Mouse (Mus musculus): ENCODE measurements around the gene Psma4. TPM values are rescaled to one million over a fixed set of nuclear protein-coding genes. Genes with fewer than 3 reads are reported as not detected.
"Not testable (repeated sequence)": the region's sequence is repeated elsewhere in the genome, so short reads cannot be mapped to it uniquely, and the experiment has no call there.

Psma4 gene
- polyA plus RNA-seq (2012; rRNA removed): 67.1 and 81.7 TPM in 2 replicates

GRCm38 (mm10) chr9:54950575-54951321 is at the start of gene Psma4, which contains the start of gene AY074887:
Gene Psma4 (plus strand): TSS chr9:54950790.
Gene AY074887 (minus strand): TSS chr9:54950998.
- DNase-seq (ENCODE audit: low read depth): peak; percentile 74

DNA sequence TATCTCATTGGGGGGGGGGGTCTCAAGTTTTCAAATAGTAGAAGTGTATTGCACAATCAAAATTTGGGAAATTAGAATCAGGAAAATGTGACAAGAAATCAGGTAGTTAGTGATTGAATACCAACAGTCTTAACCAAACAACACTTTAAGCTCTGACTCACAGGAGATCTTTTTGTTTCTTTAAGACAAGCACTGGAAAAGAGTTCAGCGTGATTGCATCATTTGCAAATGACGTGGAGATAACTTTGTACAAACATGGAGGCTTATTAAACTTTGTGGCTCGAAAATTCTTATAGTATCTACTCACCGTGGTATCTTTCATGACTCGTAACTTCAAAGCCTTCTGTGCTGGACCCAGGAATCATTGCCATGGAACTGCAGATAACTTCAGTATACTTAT is 41.1 kb upstream of the Psma4 start:
- DNase-seq (ENCODE audit: low read depth): no peak

DNA sequence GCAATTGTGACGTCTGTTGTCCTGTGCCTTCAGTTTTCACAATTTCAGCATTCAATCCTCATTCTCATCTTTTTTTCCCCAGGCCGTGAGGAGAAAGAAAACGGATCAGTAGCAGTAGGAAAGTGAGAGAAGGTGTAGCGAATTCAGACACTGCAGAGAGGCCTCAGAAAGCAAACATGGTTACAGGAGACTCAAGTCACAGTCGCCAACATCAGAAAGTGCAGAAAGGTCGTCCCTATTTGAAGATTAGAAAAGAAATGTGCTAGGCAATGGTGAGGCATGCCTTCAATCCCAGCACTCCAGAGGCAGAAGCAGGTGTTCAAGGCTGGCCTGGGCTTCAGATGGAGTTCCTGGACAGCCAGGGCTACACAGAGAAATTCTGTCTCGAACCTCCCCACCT is 35.0 kb upstream of the Psma4 start:
- no peak for DNase-seq (ENCODE audit: low read depth)

GRCm38 (mm10) chr9:54916401-54916800 is 34.2 kb upstream of the Psma4 start:
- DNase-seq (ENCODE audit: low read depth): no peak

DNA sequence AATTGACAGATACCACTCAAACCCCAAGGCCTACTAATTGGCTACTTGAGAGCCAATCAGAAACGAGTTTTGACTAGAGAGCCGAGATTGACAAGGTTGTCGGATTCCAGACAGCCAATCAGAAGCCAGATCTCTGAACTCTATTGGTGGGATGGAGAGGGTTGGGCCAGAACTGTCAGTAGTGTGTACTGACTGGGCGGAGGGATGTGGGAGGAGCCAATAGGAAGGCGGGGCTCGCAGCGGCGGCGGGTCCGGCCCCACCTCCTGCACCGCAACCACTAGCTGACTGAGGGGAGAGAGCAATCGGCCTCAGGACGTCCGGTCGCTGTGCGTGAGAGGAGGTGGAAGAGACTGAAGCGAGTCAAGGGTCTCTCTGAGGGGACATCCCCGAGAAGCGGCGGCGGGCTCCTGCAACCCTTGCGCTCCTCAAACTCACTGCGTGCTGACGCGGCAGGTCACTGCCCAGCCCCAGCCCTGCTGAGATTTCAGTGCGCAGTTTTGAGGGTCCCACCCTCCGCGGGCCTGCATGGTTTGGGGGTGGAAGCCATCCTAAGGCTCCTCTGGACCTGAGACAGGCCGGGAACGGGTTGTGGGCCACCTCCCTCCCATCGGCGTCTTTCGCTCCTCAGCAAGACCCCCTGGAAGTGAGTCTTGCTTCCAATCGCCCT is 33.4 kb upstream of the Psma4 start, which contains the start of gene Hykk:
Gene Hykk, plus strand, starts transcription at position 274 of the 668 bp plus-strand sequence.
- peak; percentile 71 for DNase-seq (ENCODE audit: low read depth)

GRCm38 (mm10) chr9:54918191-54918590 is 32.4 kb upstream of the Psma4 start:
- no peak for DNase-seq (ENCODE audit: low read depth)

DNA sequence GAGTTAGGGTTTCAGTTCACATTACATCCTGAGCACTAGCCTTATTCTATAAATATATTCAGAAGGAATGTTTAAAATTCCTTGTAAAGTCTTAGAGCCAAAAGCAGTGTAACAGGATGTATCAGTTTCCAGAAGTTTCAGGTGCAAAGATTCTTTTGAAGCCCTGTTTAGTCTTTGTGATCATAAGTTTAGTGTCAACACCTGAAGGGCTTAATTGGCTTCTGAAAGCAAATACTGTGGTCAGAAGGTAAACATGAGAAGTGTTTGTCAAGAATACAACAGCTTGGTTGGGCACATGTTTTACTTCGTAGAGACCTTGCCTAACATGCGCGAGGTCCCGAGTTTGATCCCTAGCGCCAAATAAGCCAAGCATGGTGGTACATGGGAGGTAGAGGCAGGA is 31.8 kb upstream of the Psma4 start:
- DNase-seq (ENCODE audit: low read depth): no peak

- no peak for DNase-seq (ENCODE audit: low read depth)
Observed at GRCm38 (mm10) chr9:54919946-54920345, 30.6 kb upstream of the Psma4 start.

DNA sequence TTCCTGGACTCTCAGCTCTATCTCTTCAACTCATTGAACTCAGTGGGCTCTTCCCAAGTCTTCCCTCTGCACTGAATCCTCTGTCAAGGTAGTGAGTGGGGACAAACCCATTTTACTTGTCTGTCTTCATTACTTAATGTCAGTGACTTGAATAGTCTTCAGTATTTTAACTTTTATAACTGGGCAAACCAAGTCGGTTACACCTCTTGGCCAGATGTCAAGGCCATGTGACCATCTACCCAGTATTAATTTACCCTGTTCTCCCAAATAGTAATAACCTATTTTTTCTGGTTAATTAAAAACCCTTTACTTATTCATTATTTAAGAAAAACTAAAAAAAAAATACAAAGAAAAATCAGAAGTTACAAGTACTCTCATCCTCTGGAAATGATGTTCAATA is 19.8 kb upstream of the Psma4 start:
- DNase-seq (ENCODE audit: low read depth): no peak

- DNase-seq (ENCODE audit: low read depth): no peak
Observed at GRCm38 (mm10) chr9:54931765-54932164, 18.8 kb upstream of the Psma4 start.

- DNase-seq (ENCODE audit: low read depth): no peak
Observed at GRCm38 (mm10) chr9:54932379-54932778, 18.2 kb upstream of the Psma4 start.

DNA sequence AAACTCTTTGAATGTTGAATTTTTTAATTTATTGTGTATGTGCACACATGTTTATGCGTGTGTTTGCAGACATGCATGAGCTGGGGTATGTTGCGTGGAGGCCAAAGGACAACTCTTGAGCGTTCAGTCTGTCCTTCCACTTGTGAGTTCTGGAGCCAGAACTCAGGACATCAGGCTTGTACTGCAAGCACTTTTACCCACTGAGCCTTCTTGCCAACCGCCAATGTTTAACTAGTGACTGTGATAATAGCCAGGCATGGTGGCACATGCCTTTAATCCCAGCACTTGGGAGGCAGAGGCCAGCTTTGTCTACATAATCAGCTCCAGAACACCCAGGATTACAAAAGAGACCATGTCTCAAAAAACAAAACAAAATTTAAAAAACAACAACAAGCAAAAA is 8.5 kb upstream of the Psma4 start:
- DNase-seq (ENCODE audit: low read depth): no peak

DNA sequence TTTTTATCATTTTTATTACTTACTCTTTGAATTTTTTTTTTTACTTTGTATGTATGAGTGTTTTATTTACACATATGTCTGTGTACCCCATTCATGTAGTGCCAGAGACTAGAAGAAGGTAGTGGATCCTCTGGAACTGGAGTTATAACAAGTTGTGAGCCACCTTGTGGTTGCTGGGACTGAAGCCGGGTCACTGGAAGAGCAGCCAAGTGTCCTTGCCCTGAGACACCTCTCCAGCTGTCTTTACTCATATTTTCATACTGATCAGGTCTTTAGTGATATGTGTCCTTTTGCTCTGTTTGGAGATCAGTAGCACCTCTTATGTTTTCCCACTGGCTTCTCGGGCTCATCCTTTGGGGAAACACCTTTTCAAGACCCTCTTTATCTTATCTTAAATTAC is 6.1 kb upstream of the Psma4 start:
- no peak for DNase-seq (ENCODE audit: low read depth)

- no peak for DNase-seq (ENCODE audit: low read depth)
Observed at GRCm38 (mm10) chr9:54946256-54946655, 4.3 kb upstream of the Psma4 start.

GRCm38 (mm10) chr9:54949465-54949864 is 1.1 kb upstream of the Psma4 start:
- no peak for DNase-seq (ENCODE audit: low read depth)

GRCm38 (mm10) chr9:54950162-54950561 is 428 bp upstream of the Psma4 start:
- DNase-seq (ENCODE audit: low read depth): not testable (repeated sequence)

GRCm38 (mm10) chr9:54961059-54961458 is 10.5 kb downstream of the Psma4 start:
- DNase-seq (ENCODE audit: low read depth): no peak

- no peak for DNase-seq (ENCODE audit: low read depth)
Observed at GRCm38 (mm10) chr9:54963669-54964068, 13.1 kb downstream of the Psma4 start.

- no peak for DNase-seq (ENCODE audit: low read depth)
Observed at GRCm38 (mm10) chr9:54969972-54970637, 19.5 kb downstream of the Psma4 start.

DNA sequence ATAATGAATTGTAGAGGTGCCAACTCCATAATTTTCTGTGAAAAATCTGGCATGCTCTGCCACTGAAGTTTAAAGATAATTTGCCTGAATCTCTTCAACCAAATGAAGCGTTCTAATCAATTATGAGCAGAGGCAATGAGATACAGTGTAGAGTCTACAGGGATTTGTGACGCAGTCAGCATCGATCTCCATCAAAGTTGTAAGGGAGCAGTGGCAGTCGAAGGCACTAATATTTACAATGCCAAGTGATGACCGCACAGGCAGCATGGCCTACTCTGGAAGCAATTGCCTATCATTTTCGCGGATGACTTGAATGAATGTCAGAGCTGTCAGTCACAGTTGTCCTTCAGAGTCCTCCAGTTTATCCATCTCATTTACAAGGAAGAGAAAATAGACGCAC is 30.1 kb downstream of the Psma4 start, which contains the start of gene Chrna5:
Gene Chrna5, plus strand, starts transcription at position 207 of the 400 bp plus-strand sequence.
- DNase-seq (ENCODE audit: low read depth): no peak

GRCm38 (mm10) chr9:54981291-54982191 is 31.0 kb downstream of the Psma4 start:
- no peak for DNase-seq (ENCODE audit: low read depth)
